Mouse (Mus musculus): ENCODE data around the gene Hmx3.

DNA sequence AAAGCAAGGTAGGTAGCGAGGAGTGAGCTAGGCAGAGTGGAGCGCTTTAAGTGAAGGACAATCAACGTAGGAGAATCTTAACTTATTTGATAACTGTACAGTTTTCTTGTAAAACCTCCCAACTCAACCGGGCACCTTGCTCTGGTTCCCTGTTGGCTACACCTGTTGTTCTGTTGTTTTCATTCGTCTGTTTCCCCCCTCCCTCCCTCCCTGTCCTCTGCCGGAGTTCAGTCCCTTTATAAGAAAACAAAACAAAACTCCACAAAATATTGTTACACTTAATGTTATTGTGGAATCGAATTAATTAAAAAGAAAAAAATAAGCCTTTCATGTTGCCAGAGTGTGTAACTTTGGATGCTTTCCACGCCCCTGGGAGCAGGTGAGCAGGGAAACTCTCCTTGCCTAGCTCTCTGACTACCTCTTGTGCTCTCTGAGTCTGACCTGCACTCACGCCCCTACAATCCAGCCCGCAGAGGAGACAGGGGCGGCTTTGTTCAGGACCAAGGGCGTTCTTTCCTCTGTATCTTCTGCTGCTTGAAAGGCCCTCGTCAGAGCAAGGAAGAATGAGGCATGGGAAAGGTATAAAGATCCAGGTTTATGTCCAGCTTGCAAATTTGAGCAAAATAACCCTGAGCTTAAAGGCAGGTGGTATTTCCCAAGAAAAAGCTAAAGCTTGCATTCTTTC lies 3.2 kb downstream of the Hmx3 start:
- TF ChIP-seq CTCF (conservative IDR thresholded peaks at IDR 0.05; ENCODE audit: insufficient read depth, insufficient read length, low read depth, low read length) (no peak), POLR2A (IDR thresholded peaks at IDR 0.05; ENCODE audit: low read depth, low read length) (no peak)

Data from kidney, adult 2 months (tissue).